Mouse (Mus musculus) heart, adult 2 months (tissue): ENCODE results near the gene Bcar3. TPM values are rescaled to one million over a fixed set of nuclear protein-coding genes. Genes with fewer than 3 reads are reported as not detected.

Experiments used
- DNase-seq, 2 experiments: peaks; one replicate each; pipeline ENCODE4 v3.0.0; 2021
- H3K27ac ChIP-seq: fragments of 200-600 bp; 2 replicates; pipeline ENCODE4 v1.8.1; 2022
- H3K27me3 ChIP-seq: fragments of 200-500 bp; 2 replicates; pipeline ENCODE4 v1.6.1; 2012; ENCODE audit warnings: mild to moderate bottlenecking, low read length, inconsistent platforms, mixed read lengths; ENCODE audit not compliant: control insufficient read depth, insufficient read depth
- H3K36me3 ChIP-seq: fragments of 200-500 bp; 2 replicates; pipeline ENCODE4 v1.6.1; 2012; ENCODE audit warnings: low read length, inconsistent platforms; ENCODE audit not compliant: control insufficient read depth, insufficient read depth
- H3K4me1 ChIP-seq: fragments of 200-500 bp; 2 replicates; pipeline ENCODE4 v1.6.1; 2011; ENCODE audit warnings: low read length; ENCODE audit not compliant: control insufficient read depth, insufficient read depth
- H3K4me3 ChIP-seq: fragments of 200-600 bp; 2 replicates; pipeline ENCODE4 v1.8.1; 2022
- H3K79me2 ChIP-seq: fragments of 200-500 bp; replicated peaks from 2 replicates; pipeline ENCODE4 v1.6.1; 2012; ENCODE audit warnings: mild to moderate bottlenecking, inconsistent platforms, low read length, moderate library complexity, mixed read lengths; ENCODE audit not compliant: control insufficient read depth, insufficient read depth
- H3K9ac ChIP-seq: fragments of 200-500 bp; 2 replicates; pipeline ENCODE4 v1.6.1; 2012; ENCODE audit warnings: low read depth, mild to moderate bottlenecking, control low read depth, inconsistent platforms, low read length, mixed read lengths
- CTCF ChIP-seq: fragments of 200-600 bp; IDR thresholded peaks from 2 replicates; pipeline ENCODE4 v1.8.1; 2022; ENCODE audit warnings: antibody characterized with exemption, mild to moderate bottlenecking, moderate library complexity
- EP300 ChIP-seq: fragments of 200-500 bp; IDR thresholded peaks from 2 replicates; pipeline ENCODE4 v1.6.1; 2011; ENCODE audit warnings: low read depth, low read length, control low read depth; ENCODE audit not compliant: insufficient read depth
- POLR2A ChIP-seq: fragments of 200-500 bp; IDR thresholded peaks from 2 replicates; pipeline ENCODE4 v1.6.1; 2011; ENCODE audit warnings: mild to moderate bottlenecking, low read depth, low read length, control low read depth; ENCODE audit not compliant: insufficient read depth
- WGBS: fragments of 180-500 bp; shearing (Covaris S2); methylation state at CpG from one replicate; pipeline ENCODE4 v1.1.7; 2018; 5-methylcytosine and 5-hydroxymethylcytosine counted together
- intact Hi-C: fragments of 180-260 bp; cut with DNase I; formaldehyde crosslinking; loops from one replicate; pipeline ENCODE4 v1.15.1; 2025
- polyA plus RNA-seq: library from polyadenylated mRNA; depleted of rRNA; stranded (reverse); fragments of >200 nt; gene quantifications from 2 replicates; pipeline ENCODE4 v1.2.3, GENCODE M21; 2012
- total RNA-seq, 2 experiments: library from RNA; stranded (reverse); gene quantifications; 2 replicates each; pipeline ENCODE4 v1.2.3; 2021

Bcar3 gene
- total and polyA plus RNA-seq, 3 experiments = 4.7 to 10.2 (median 7.5) TPM

- Histone ChIP-seq H3K27ac (no peak overlapping the region), H3K4me3 (no peak overlapping the region), H3K36me3 (no peaks in the 10 kb centered on the region; the same call in none of the 2 replicates), H3K27me3 (no peaks in the 10 kb centered on the region), H3K79me2 (no peaks in the 10 kb centered on the region), H3K4me1 (peaks cover 17% of the 10 kb centered on the region), H3K9ac (no peak overlapping the region)
- WGBS = 86% methylated on average over 5 of the region's 5 CpGs
- intact Hi-C loops = no loop called here
- no peak for TF ChIP-seq EP300
- no peak for TF ChIP-seq POLR2A
- TF ChIP-seq CTCF = no peak
- no peak for DNase-seq
Measured at GRCm38 (mm10) chr3:122433975-122434626, 140.2 kb downstream of the Bcar3 start.

DNA sequence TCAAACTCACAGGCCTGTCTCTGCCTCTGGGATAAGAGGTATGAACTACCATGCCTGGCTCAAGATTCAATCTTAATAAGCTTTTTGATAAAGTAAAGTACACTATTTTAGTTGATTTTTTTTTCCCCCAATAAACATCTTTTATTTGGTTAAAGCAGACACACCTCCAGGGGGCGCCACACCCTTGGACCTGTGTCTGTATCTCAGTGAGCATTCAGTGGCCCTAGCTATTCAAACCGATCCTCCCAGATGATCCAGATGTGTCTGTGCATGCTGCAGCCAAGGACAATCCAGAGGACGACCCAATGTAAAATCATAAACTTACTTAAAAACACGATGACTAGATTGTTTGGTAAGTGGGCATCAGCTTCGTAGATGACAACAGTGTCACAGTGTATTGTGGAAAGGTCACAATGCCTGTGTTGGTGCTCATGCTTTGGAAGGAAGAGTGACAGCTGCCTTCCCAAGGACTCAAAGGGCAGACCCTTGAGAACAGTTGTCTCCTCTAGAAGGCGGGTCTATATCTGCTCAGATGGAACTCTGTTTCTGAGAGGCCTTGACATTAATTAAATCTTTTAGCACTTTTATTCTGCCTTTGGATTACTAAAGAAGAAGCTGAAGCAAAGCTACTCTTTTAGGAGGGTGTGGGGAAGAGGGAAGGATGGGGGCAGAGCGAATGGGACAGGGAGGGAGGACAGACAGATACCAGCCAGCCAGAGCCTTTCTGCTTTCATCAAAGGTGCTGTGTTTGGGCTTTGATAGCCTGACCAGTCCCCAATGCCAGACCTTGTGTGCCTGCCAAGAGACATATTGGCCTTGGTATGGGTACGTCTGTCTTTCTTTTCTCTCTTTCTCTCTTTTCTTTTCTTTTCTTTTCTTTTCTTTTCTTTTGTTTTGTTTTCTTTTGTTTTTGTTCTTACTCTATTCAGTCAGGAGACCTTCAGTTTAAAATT, 141.3 kb downstream of the Bcar3 start:
- no peaks in the 10 kb centered on the region; the same call in none of the 2 replicates for H3K36me3 ChIP-seq
- intact Hi-C loops = no loop called here
- no peak overlapping the region for H3K4me3 ChIP-seq
- no peak for DNase-seq
- 87% methylated on average over 8 of the region's 8 CpGs for WGBS
- no peak for TF ChIP-seq EP300
- no peak for TF ChIP-seq POLR2A
- TF ChIP-seq CTCF = peak; percentile 37
- no peak overlapping the region for H3K27ac ChIP-seq
- no peak overlapping the region for H3K9ac ChIP-seq
- no peaks in the 10 kb centered on the region for H3K79me2 ChIP-seq
- H3K4me1 ChIP-seq = peaks cover 17% of the 10 kb centered on the region
- no peaks in the 10 kb centered on the region for H3K27me3 ChIP-seq

- Histone ChIP-seq H3K36me3 (no peaks in the 10 kb centered on the region), H3K27ac (no peak overlapping the region), H3K4me1 (no peaks in the 10 kb centered on the region; the same call in 1 of the 2 replicates), H3K4me3 (no peak overlapping the region), H3K79me2 (no peaks in the 10 kb centered on the region; the same call in 1 of the 2 replicates), H3K27me3 (no peaks in the 10 kb centered on the region), H3K9ac (no peak overlapping the region)
- 59% methylated on average over 7 of the region's 7 CpGs for WGBS
- intact Hi-C loops = no loop called here
- no peak for DNase-seq
- TF ChIP-seq CTCF = no peak
- no peak for TF ChIP-seq EP300
- TF ChIP-seq POLR2A = no peak
Measured at GRCm38 (mm10) chr3:122438143-122438825, 144.3 kb downstream of the Bcar3 start.

- no peak for DNase-seq
- Histone ChIP-seq H3K79me2 (no peaks in the 10 kb centered on the region; the same call in 1 of the 2 replicates), H3K27me3 (no peaks in the 10 kb centered on the region), H3K36me3 (no peaks in the 10 kb centered on the region), H3K27ac (no peak overlapping the region), H3K9ac (no peak overlapping the region), H3K4me1 (no peaks in the 10 kb centered on the region), H3K4me3 (no peak overlapping the region)
- no peak for TF ChIP-seq EP300
- 89% methylated on average over 11 of the region's 11 CpGs for WGBS
- intact Hi-C loops = no loop called here
Measured at GRCm38 (mm10) chr3:122445696-122446095, 151.8 kb downstream of the Bcar3 start.

DNA sequence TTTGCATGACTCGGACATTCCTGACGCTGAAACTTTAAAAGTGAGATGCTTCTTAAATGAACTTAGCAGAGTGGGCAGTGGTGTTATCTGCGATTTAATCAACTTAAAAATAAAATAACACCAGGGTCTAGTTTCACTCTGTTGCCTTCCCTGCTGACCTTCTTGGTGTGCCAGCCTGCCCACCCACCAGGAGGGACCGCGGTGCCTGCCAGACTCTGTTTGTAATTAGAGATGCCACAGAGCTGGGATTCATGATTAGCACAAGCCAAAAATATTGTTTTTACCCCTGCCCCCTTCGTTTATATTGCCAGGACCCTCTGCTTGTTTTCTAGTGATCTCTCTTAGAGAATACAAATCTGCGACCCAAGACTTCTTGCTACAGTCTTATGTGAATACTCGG, 152.7 kb downstream of the Bcar3 start:
- no peak for DNase-seq
- no peaks in the 10 kb centered on the region for H3K36me3 ChIP-seq
- H3K9ac ChIP-seq = no peak overlapping the region
- WGBS = 86% methylated on average over 8 of the region's 8 CpGs
- H3K4me1 ChIP-seq = no peaks in the 10 kb centered on the region
- intact Hi-C loops = no loop called here
- H3K27ac ChIP-seq = no peak overlapping the region
- TF ChIP-seq CTCF = no peak
- TF ChIP-seq EP300 = no peak
- no peak for TF ChIP-seq POLR2A
- H3K27me3 ChIP-seq = no peaks in the 10 kb centered on the region
- no peak overlapping the region for H3K4me3 ChIP-seq
- no peaks in the 10 kb centered on the region; the same call in 1 of the 2 replicates for H3K79me2 ChIP-seq
